Mouse (Mus musculus) thymus, postnatal 0 days (tissue): ENCODE measurements at regions not wholly inside any gene's neighbourhood (a gene's known extent, or its start where the extent isn't known, plus 50 kb on each side); places are given as distances from the start of the nearest gene placed in this dataset.
A peak's percentile ranks its signal among the peaks of the same experiment; 100 is the strongest.
"Not testable (repeated sequence)": the region's sequence is repeated elsewhere in the genome, so short reads cannot be mapped to it uniquely, and the experiment has no call there.

Source experiments
- DNase-seq: peaks from one replicate; pipeline ENCODE4 v3.0.0-alpha.2; 2015; ENCODE audit warnings: low spot score

GRCm38 (mm10) chr12:114285082-114285481, 741.4 kb downstream of the Adam6a start:
- no peak for DNase-seq

GRCm38 (mm10) chr12:114287041-114287440, 743.3 kb downstream of the Adam6a start:
- no peak for DNase-seq

- DNase-seq = no peak
These were observed 747.4 kb downstream of the Adam6a start for GRCm38 (mm10) chr12:114291083-114291482.

- peak; percentile 53 for DNase-seq
These were observed 756.1 kb downstream of the Adam6a start for GRCm38 (mm10) chr12:114299771-114300170.

- peak; percentile 20 for DNase-seq
These were observed 758.0 kb downstream of the Adam6a start for GRCm38 (mm10) chr12:114301728-114302127.

GRCm38 (mm10) chr12:114332552-114332951, 788.8 kb downstream of the Adam6a start:
- DNase-seq = no peak

- peak; percentile 37 for DNase-seq
These were observed 822.6 kb downstream of the Adam6a start for GRCm38 (mm10) chr12:114366276-114366675.

- DNase-seq = peak; percentile 15
These were observed 835.1 kb downstream of the Adam6a start for GRCm38 (mm10) chr12:114378696-114379350.

- peak; percentile 21 for DNase-seq
These were observed 847.7 kb downstream of the Adam6a start for GRCm38 (mm10) chr12:114391447-114391846.

GRCm38 (mm10) chr12:114406206-114406605, 862.5 kb downstream of the Adam6a start:
- DNase-seq = no peak

- DNase-seq = peak; percentile 4
These were observed 890.8 kb downstream of the Adam6a start for GRCm38 (mm10) chr12:114434529-114434928.

- DNase-seq = no peak
These were observed 918.3 kb downstream of the Adam6a start for GRCm38 (mm10) chr12:114462037-114462436.

- DNase-seq = no peak
These were observed 918.9 kb downstream of the Adam6a start for GRCm38 (mm10) chr12:114462566-114462965.

GRCm38 (mm10) chr12:114468857-114469256, 925.1 kb downstream of the Adam6a start:
- DNase-seq = peak; percentile 3

- peak; percentile 19 for DNase-seq
These were observed 929.0 kb downstream of the Adam6a start for GRCm38 (mm10) chr12:114472678-114473077.

- no peak for DNase-seq
These were observed 935.0 kb downstream of the Adam6a start for GRCm38 (mm10) chr12:114478741-114479140.

- not testable (repeated sequence) for DNase-seq
These were observed 949.9 kb downstream of the Adam6a start for GRCm38 (mm10) chr12:114493500-114494031.

GRCm38 (mm10) chr12:114495741-114496140, 952.0 kb downstream of the Adam6a start:
- peak; percentile 43 for DNase-seq

GRCm38 (mm10) chr12:114513143-114513542, 969.4 kb downstream of the Adam6a start:
- DNase-seq = no peak

- peak; percentile 28 for DNase-seq
These were observed 998.4 kb downstream of the Adam6a start for GRCm38 (mm10) chr12:114542094-114542493.

- peak; percentile 15 for DNase-seq
These were observed 1001.2 kb downstream of the Adam6a start for GRCm38 (mm10) chr12:114544931-114545330.

- DNase-seq = no peak
These were observed 1018.7 kb downstream of the Adam6a start for GRCm38 (mm10) chr12:114562440-114562839.

GRCm38 (mm10) chr12:114562978-114563377, 1019.3 kb downstream of the Adam6a start:
- no peak for DNase-seq
